11 mouse cellular contexts compared by ENCODE assay signal in the genomic region with DNA sequence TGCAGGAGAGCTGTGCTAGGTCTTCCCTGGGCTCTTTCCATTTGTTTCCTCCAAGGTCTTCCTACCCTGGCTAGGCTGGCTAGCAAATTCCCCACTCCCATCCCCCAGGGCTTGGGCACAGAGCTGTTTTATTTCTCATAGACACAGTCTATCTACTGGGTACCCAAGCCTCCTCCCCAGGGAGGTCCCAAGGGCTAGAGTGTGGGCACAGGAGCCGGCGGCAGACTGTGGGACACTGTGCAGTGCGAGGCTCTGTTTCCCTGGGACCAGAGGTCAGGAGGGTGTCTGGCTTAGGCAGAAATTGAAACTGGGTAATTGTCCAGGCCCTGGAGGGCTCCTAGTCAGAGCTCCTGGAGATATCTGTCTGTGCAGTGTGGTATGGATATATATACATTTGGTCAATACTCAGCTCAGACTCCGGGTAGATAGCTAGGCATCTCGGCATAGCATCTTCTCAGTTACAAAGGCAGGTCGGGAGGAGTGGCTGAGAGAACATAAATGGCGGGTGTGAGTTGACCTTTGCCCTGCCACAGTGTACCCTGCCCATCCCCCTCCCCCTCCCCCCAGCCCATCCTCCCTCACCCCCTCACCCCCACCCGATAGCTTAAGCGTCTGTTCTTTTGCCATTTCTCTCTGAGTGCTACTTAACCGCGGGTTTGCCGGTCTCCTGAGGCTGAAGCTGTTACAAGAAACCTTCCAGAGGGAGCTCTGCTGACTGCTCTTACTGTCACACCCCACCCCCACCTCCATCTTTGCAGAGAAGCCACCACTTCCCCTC. TPM values are rescaled to one million over a fixed set of nuclear protein-coding genes. Genes with fewer than 3 reads are reported as not detected.
DNase-seq lines count a peak whose midpoint lies in the region; ATAC-seq and TF ChIP-seq lines count a peak whose summit lies in the region.
"Had no signal": no experiment of that assay in that cellular context is flagged by ENCODE, and none has a peak within 500 bp of the region (broad histone marks: within the 10 kb centered on the region; RNA-seq: fewer than 3 reads in every experiment).

No protein-coding gene starts in this region.

- no peak for TF ChIP-seq CTCF in kidney, adult 2 months (conservative IDR thresholded peaks at IDR 0.05; ENCODE audit: insufficient read depth, insufficient read length, low read depth, low read length)

- H3K4me1 ChIP-seq in embryonic facial prominence, embryonic 14.5 days (ENCODE audit: control insufficient read depth, insufficient read depth, low read length): peaks cover 3% of the 10 kb centered on the region; the same call in 1 of the 2 replicates
- no peaks in the 10 kb centered on the region for H3K4me1 ChIP-seq in kidney, adult 2 months (ENCODE audit: control insufficient read depth, insufficient read depth, low read length)

- WGBS in embryonic facial prominence, embryonic 14.5 days: 7% methylated on average over 11 of the region's 12 CpGs
- 26% methylated on average over 12 of the region's 12 CpGs for WGBS in kidney, adult 2 months

- H3K36me3 ChIP-seq in embryonic facial prominence, embryonic 14.5 days (ENCODE audit: control insufficient read depth, insufficient read depth, low read length): no peaks in the 10 kb centered on the region
- H3K36me3 ChIP-seq in kidney, adult 2 months (ENCODE audit: control insufficient read depth, insufficient read depth, low read length): no peaks in the 10 kb centered on the region
- H3K36me3 ChIP-seq: heart, embryonic 12.5 days had no signal

- ATAC-seq in embryonic facial prominence, embryonic 14.5 days (ENCODE audit: low read depth): no peak

- H3K27ac ChIP-seq in embryonic facial prominence, embryonic 14.5 days (replicated peaks; ENCODE audit: low read depth, low read length): no peak overlapping the region
- no peak overlapping the region for H3K27ac ChIP-seq in kidney, adult 2 months (ENCODE audit: insufficient read depth, low read depth, low read length)
- H3K27ac ChIP-seq: liver, embryonic 14.5 days had no signal

- peak; percentile 58 for DNase-seq in lung, postnatal 10 days
- DNase-seq in lung, adult 18-20 months: no peak
- peak; percentile 36 for DNase-seq in embryonic facial prominence, embryonic 14.5 days (ENCODE audit: low spot score)
- peak; percentile 13 for DNase-seq in liver
- DNase-seq in retina, postnatal 1 day: peak; percentile 48
- DNase-seq in kidney, adult 2 months: no peak
- no peak for DNase-seq in thymus, adult 18-20 months
- no peak for DNase-seq in cerebellum, adult 11 months
- DNase-seq: thymus, adult 2 months had no signal

- no peak overlapping the region for H3K4me2 ChIP-seq in embryonic facial prominence, embryonic 14.5 days (ENCODE audit: low read depth, low read length)
- H3K4me2 ChIP-seq: heart, embryonic 12.5 days had no signal

- no peak overlapping the region for H3K4me3 ChIP-seq in embryonic facial prominence, embryonic 14.5 days (ENCODE audit: low read depth, low read length)
- H3K4me3 ChIP-seq in kidney, adult 2 months (ENCODE audit: insufficient read depth, low read depth, low read length): no peak overlapping the region
- H3K4me3 ChIP-seq: heart, embryonic 12.5 days had no signal

- no peak overlapping the region for H3K9ac ChIP-seq in embryonic facial prominence, embryonic 14.5 days (ENCODE audit: low read depth, low read length)
- H3K9ac ChIP-seq: heart, embryonic 12.5 days; liver, embryonic 14.5 days had no signal

- H3K27me3 ChIP-seq in embryonic facial prominence, embryonic 14.5 days (replicated peaks; ENCODE audit: control insufficient read depth, insufficient read depth, low read length): no peaks in the 10 kb centered on the region
- no peaks in the 10 kb centered on the region for H3K27me3 ChIP-seq in kidney, adult 2 months (replicated peaks; ENCODE audit: control insufficient read depth, insufficient read depth, low read length)
- H3K27me3 ChIP-seq: heart, embryonic 12.5 days had no signal

- TF ChIP-seq POLR2A in kidney, adult 2 months (IDR thresholded peaks at IDR 0.05; ENCODE audit: low read depth, low read length): no peak

- no peaks in the 10 kb centered on the region for H3K9me3 ChIP-seq in embryonic facial prominence, embryonic 14.5 days (ENCODE audit: control insufficient read depth, low read length)
- H3K9me3 ChIP-seq: heart, embryonic 12.5 days had no signal

RNA-seq across cellular contexts. Expression of gene Accsl, which starts 4.7 kb away (rescaled TPM):
- polyA plus RNA-seq in embryonic facial prominence, embryonic 14.5 days (2014; fragmentation: Nextera tagmentation; extraction: Ambion mirVana): 0.53 TPM in 1 of 2 replicates, not detected in the other
- 0.16 and 0.17 TPM in 2 replicates for polyA plus RNA-seq in kidney, adult 2 months (2012; rRNA removed)
- polyA plus RNA-seq: heart, embryonic 12.5 days had no signal

RNA-seq across cellular contexts. Expression of gene Accs, which starts 23.9 kb away (rescaled TPM):
- 5.7 and 7.0 TPM in 2 replicates for polyA plus RNA-seq in embryonic facial prominence, embryonic 14.5 days (2014; fragmentation: Nextera tagmentation; extraction: Ambion mirVana)
- 14.8 and 16.3 TPM in 2 replicates for polyA plus RNA-seq in kidney, adult 2 months (2012; rRNA removed)

RNA-seq across cellular contexts. Expression of gene Ext2, which starts 51.3 kb away (rescaled TPM):
- polyA plus RNA-seq in embryonic facial prominence, embryonic 14.5 days (2014; fragmentation: Nextera tagmentation; extraction: Ambion mirVana): 115 and 126 TPM in 2 replicates
- 46.5 and 50.7 TPM in 2 replicates for polyA plus RNA-seq in kidney, adult 2 months (2012; rRNA removed)

Comparison
In these comparisons a context has a peak if more than half of its experiments do, and no peak if none do; other contexts are left out.
1. DNase-seq: peak in lung, postnatal 10 days (single experiment), embryonic facial prominence, embryonic 14.5 days (single experiment), liver (single experiment) and retina, postnatal 1 day (single experiment); none in lung, adult 18-20 months (0 of 2), kidney, adult 2 months (single experiment), thymus, adult 18-20 months (0 of 2) and cerebellum, adult 11 months (single experiment).